Mouse (Mus musculus) left cerebral cortex, adult 11 months (tissue): ENCODE results near the gene Sh3tc1.
A peak's percentile ranks its signal among the peaks of the same experiment; 100 is the strongest.

Experiments used
- DNase-seq: peaks from one replicate; pipeline ENCODE4 v3.0.0; 2022; ENCODE audit warnings: low spot score

The Sh3tc1 gene

GRCm38 (mm10) chr5:35751016-35751415 lies 11.2 kb upstream of the Sh3tc1 start:
- no peak for DNase-seq

- no peak for DNase-seq
These were observed 10.2 kb upstream of the Sh3tc1 start for GRCm38 (mm10) chr5:35750026-35750425.

GRCm38 (mm10) chr5:35749416-35749815 lies 9.6 kb upstream of the Sh3tc1 start:
- DNase-seq = no peak

- peak; percentile 71 for DNase-seq
These were observed 7.1 kb upstream of the Sh3tc1 start for GRCm38 (mm10) chr5:35746910-35747309.

GRCm38 (mm10) chr5:35745406-35745805 lies 5.6 kb upstream of the Sh3tc1 start:
- no peak for DNase-seq

- no peak for DNase-seq
These were observed 4.4 kb upstream of the Sh3tc1 start for GRCm38 (mm10) chr5:35743990-35744722.

GRCm38 (mm10) chr5:35743238-35743951 lies 3.6 kb upstream of the Sh3tc1 start:
- no peak for DNase-seq

GRCm38 (mm10) chr5:35741225-35741820 lies 1.5 kb upstream of the Sh3tc1 start:
- DNase-seq = no peak

- no peak for DNase-seq
These were observed 929 bp upstream of the Sh3tc1 start for GRCm38 (mm10) chr5:35740716-35741115.

GRCm38 (mm10) chr5:35739005-35739404 lies 782 bp downstream of the Sh3tc1 start:
- DNase-seq = no peak

- no peak for DNase-seq
These were observed 2.4 kb downstream of the Sh3tc1 start for GRCm38 (mm10) chr5:35737231-35737901.

GRCm38 (mm10) chr5:35733523-35733922 lies 6.3 kb downstream of the Sh3tc1 start:
- DNase-seq = no peak

GRCm38 (mm10) chr5:35731006-35731405 lies 8.8 kb downstream of the Sh3tc1 start:
- no peak for DNase-seq

- DNase-seq = no peak
These were observed 9.2 kb downstream of the Sh3tc1 start for GRCm38 (mm10) chr5:35730552-35730951.

- DNase-seq = no peak
These were observed 9.9 kb downstream of the Sh3tc1 start for GRCm38 (mm10) chr5:35729844-35730243.

GRCm38 (mm10) chr5:35728957-35729460 lies 10.8 kb downstream of the Sh3tc1 start:
- DNase-seq = peak; percentile 41

- no peak for DNase-seq
These were observed 11.3 kb downstream of the Sh3tc1 start for GRCm38 (mm10) chr5:35728344-35728956.

GRCm38 (mm10) chr5:35727447-35727846 lies 12.3 kb downstream of the Sh3tc1 start:
- DNase-seq = no peak

- no peak for DNase-seq
These were observed 13.9 kb downstream of the Sh3tc1 start for GRCm38 (mm10) chr5:35725840-35726239.

GRCm38 (mm10) chr5:35723900-35724299 lies 15.9 kb downstream of the Sh3tc1 start:
- DNase-seq = no peak

GRCm38 (mm10) chr5:35722654-35723053 lies 17.1 kb downstream of the Sh3tc1 start:
- no peak for DNase-seq

GRCm38 (mm10) chr5:35721933-35722332 lies 17.9 kb downstream of the Sh3tc1 start:
- no peak for DNase-seq
